Comparison of ENCODE assay signal across 8 mouse cellular contexts in genomic region chrX:13846653-13847501, GRCm38 (mm10). TPM values are rescaled to one million over a fixed set of nuclear protein-coding genes. Genes with fewer than 3 reads are reported as not detected.
DNase-seq lines count a peak whose midpoint lies in the region; ATAC-seq and TF ChIP-seq lines count a peak whose summit lies in the region.

No protein-coding gene starts in this region.

- no peaks in the 10 kb centered on the region for H3K36me3 ChIP-seq in hindbrain, embryonic 10.5 days
- H3K36me3 ChIP-seq in lung, postnatal 0 days (ENCODE audit: insufficient read depth, low read length): no peaks in the 10 kb centered on the region

- peak; percentile 40; the same call in 1 of the 2 replicates for TF ChIP-seq CTCF in lung, postnatal 0 days (IDR thresholded peaks at IDR 0.05)

- no peak for TF ChIP-seq EP300 in lung, postnatal 0 days (IDR thresholded peaks at IDR 0.05)

- no peaks in the 10 kb centered on the region for H3K4me1 ChIP-seq in hindbrain, embryonic 10.5 days (replicated peaks)
- no peaks in the 10 kb centered on the region for H3K4me1 ChIP-seq in lung, postnatal 0 days (ENCODE audit: insufficient read depth, low read depth, low read length)

- H3K27ac ChIP-seq in hindbrain, embryonic 10.5 days: peak overlapping the region; percentile 91
- peak overlapping the region; percentile 86 for H3K27ac ChIP-seq in lung, postnatal 0 days (ENCODE audit: low read length)

- ATAC-seq in frontal cortex, adult (ENCODE audit: low TSS enrichment): peak; percentile 89
- ATAC-seq in lung, postnatal 0 days: peak; percentile 94

- peak; percentile 94 for DNase-seq in NIH3T3 (ENCODE audit: low read depth)
- peak; percentile 94 for DNase-seq in cerebellum, adult 9-11 months
- DNase-seq in hindbrain, embryonic 10.5 days (ENCODE audit: low spot score): peak; percentile 85
- peak; percentile 92 for DNase-seq in layer of hippocampus, adult 9-11 months
- DNase-seq in lung, postnatal 0 days (ENCODE audit: low spot score): peak; percentile 95
- peak; percentile 47 for DNase-seq in ovary, postnatal 10 days (ENCODE audit: low spot score)
- DNase-seq in thymus, postnatal 0 days (ENCODE audit: low spot score): peak; percentile 88

- H3K4me2 ChIP-seq in lung, postnatal 0 days (replicated peaks; ENCODE audit: low read depth, low read length): peak overlapping the region; percentile 65

- WGBS in hindbrain, embryonic 10.5 days: 18% methylated on average over 59 of the region's 59 CpGs
- WGBS in lung, postnatal 0 days: 22% methylated on average over 36 of the region's 59 CpGs

- H3K9me3 ChIP-seq in hindbrain, embryonic 10.5 days: no peaks in the 10 kb centered on the region; the same call in 1 of the 2 replicates
- no peaks in the 10 kb centered on the region for H3K9me3 ChIP-seq in lung, postnatal 0 days (ENCODE audit: low read length)

- H3K4me3 ChIP-seq in hindbrain, embryonic 10.5 days: peak overlapping the region; percentile 63
- H3K4me3 ChIP-seq in lung, postnatal 0 days (ENCODE audit: low read depth, low read length): peak overlapping the region; percentile 55

- peak overlapping the region; percentile 23 for H3K9ac ChIP-seq in lung, postnatal 0 days (replicated peaks; ENCODE audit: low read depth)

- H3K27me3 ChIP-seq in hindbrain, embryonic 10.5 days (ENCODE audit: insufficient read depth, poor library complexity, severe bottlenecking): no peaks in the 10 kb centered on the region
- no peaks in the 10 kb centered on the region for H3K27me3 ChIP-seq in lung, postnatal 0 days (replicated peaks; ENCODE audit: insufficient read depth, low read length)

RNA-seq across cellular contexts. Expression of gene Cask, which starts 4.3 kb away (rescaled TPM):
- 12.5 and 14.6 TPM in 2 replicates for polyA plus RNA-seq in hindbrain, embryonic 10.5 days (2016; fragmentation: Nextera tagmentation; extraction: Ambion mirVana)
- 10.3 and 12.4 TPM in 2 replicates for polyA plus RNA-seq in lung, postnatal 0 days (2015; fragmentation: Nextera tagmentation; extraction: Ambion mirVana)
- 2.5 and 2.8 TPM in 2 replicates for polyA plus RNA-seq in thymus, postnatal 0 days (2015; fragmentation: Nextera tagmentation; extraction: Ambion mirVana)

Comparison
In these comparisons a context has a peak if more than half of its experiments do, and no peak if none do; other contexts are left out.
1. Peak in every context shown above with its lines: DNase-seq, ATAC-seq, H3K4me3 ChIP-seq and H3K27ac ChIP-seq.